Mouse (Mus musculus) adrenal gland, adult 10 weeks (tissue): Measurements from ENCODE around the gene 2310007B03Rik. TPM values are rescaled to one million over a fixed set of nuclear protein-coding genes. Genes with fewer than 3 reads are reported as not detected.

Experiments
- polyA plus RNA-seq: library from polyadenylated mRNA; stranded (reverse); fragments of 350-450 nt; fragmentation: Illumina TruSeq; extraction: RNeasy Lipid Tissue Mini Kit (QIAGEN cat#74804); gene quantifications from one replicate; pipeline ENCODE4 v1.2.3, GENCODE M21; 2014; ENCODE audit warnings: low read depth, low replicate concordance

The 2310007B03Rik gene
- not detected for polyA plus RNA-seq

DNA sequence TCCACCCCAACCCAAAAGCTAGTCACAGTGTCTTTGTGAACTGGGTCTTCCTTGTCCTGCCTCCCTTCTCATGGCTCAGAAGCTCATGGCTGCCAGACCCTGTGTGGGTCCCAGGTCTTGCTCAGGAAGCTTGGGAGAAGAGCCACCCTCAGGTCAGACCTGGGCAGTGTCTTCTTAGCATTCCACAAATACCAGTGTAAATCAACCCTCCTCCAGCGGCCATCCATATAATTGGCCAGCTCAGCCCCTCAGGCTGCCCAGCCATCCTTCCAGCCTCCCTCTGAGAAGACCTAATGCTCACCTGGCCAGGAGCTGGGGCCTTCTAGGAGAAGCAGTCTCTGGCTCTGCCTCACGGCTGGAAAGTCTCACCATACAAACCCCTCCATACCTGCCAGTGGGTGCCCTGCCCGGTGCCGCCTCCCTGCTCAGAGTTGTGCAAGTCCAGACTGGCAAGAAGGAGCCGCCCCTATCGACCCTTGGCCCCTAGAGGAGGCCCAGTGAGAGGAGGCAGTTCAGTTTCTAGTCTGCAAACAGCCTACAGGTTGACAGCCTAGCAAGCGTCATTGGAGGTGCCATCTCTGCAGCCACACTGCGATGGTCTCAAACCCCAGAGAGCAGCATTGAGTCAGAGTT lies at the start of gene 2310007B03Rik:
Gene 2310007B03Rik (minus strand): TSS at position 448 of the 633 bp plus-strand sequence.

DNA sequence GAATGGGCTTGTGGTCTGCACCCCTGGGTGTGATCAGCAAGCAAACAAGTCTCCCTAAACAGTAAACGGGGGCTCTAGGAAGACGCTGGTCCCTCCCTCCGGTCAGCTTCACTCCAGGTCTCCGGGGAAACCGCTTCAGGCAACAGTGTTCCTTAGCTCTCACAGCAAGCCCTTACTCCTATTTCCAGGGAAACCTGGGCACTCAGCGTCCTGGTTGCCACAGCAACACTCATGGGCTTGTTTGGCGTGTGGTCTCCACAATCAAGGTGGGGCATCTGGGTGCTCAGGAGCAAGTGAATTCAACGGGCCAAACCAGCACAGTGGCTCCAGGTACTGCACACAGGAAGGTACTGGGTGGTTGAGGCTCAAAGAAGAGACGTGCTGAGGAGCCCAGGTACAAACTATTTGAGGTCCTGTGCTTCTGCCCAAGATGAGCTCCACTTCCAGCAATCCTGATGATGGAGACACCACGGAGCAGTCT lies 7.6 kb upstream of the 2310007B03Rik start, which contains the start of gene Crocc2:
Gene Crocc2 (plus strand): TSS at position 431 of the 481 bp plus-strand sequence.

GRCm38 (mm10) chr1:93135036-93135526 lies 25.7 kb downstream of the 2310007B03Rik start, which contains the start of gene Agxt:
TSS of gene Agxt (plus strand) at chr1:93135240.

DNA sequence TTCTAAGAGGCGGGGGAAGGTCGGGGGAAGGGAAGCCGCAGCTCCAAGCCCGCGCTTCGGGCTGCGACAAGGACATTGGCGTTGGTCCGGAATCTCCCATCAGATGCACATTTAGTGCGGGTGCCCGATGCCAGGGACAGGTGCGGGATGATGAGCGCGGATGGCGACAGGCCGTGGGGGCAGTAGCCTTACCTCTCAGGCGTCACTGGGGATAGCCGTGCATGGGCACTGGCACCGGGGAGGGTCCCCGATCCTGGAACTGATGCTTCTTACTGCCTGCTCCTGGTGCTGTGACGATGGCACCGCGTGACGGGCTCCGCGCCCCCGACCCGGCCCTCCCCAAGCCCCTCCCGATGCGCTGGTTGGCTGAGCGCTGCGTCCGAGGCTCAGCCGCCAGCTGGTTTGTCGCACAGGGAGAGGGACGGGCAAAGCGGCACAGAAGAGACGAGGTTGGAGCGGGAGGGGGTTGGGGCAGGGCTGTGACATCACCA lies 59.1 kb downstream of the 2310007B03Rik start, which contains the start of gene Kif1a:
Gene Kif1a (minus strand): TSS at position 381 of the 491 bp plus-strand sequence.

Other genes starting within 250 kb of the 2310007B03Rik start
- 2.2 TPM for gene Capn10, start 226.6 kb downstream of the 2310007B03Rik start, polyA plus RNA-seq
- 0.76 TPM for gene Gpr35, start 210.1 kb downstream of the 2310007B03Rik start, polyA plus RNA-seq
- gene Aqp12, start 154.6 kb downstream of the 2310007B03Rik start, polyA plus RNA-seq: not detected
- gene Kif1a, start 59.0 kb downstream of the 2310007B03Rik start, polyA plus RNA-seq: 5.5 TPM
- not detected for gene Agxt, start 25.7 kb downstream of the 2310007B03Rik start, polyA plus RNA-seq
- gene Crocc2, start 7.8 kb upstream of the 2310007B03Rik start, polyA plus RNA-seq: not detected
- gene Sned1, start 74.9 kb upstream of the 2310007B03Rik start, polyA plus RNA-seq: 20.2 TPM
- 24.6 TPM for gene Mterf4, start 145.0 kb upstream of the 2310007B03Rik start, polyA plus RNA-seq
- gene Ppp1r7, start 181.9 kb upstream of the 2310007B03Rik start, polyA plus RNA-seq: 121 TPM
- 1.7 TPM for gene Pask, start 182.5 kb upstream of the 2310007B03Rik start, polyA plus RNA-seq
- gene Ano7, start 213.0 kb upstream of the 2310007B03Rik start, polyA plus RNA-seq: not detected